Mouse (Mus musculus) retina, postnatal 1 day (tissue): ENCODE data around the gene Slc35d2.
"Not testable (repeated sequence)": the region's sequence is repeated elsewhere in the genome, so short reads cannot be mapped to it uniquely, and the experiment has no call there.

ENCODE experiments used
- DNase-seq: peaks from one replicate; pipeline ENCODE4 v3.0.0-alpha.2; 2012

Gene Slc35d2

DNA sequence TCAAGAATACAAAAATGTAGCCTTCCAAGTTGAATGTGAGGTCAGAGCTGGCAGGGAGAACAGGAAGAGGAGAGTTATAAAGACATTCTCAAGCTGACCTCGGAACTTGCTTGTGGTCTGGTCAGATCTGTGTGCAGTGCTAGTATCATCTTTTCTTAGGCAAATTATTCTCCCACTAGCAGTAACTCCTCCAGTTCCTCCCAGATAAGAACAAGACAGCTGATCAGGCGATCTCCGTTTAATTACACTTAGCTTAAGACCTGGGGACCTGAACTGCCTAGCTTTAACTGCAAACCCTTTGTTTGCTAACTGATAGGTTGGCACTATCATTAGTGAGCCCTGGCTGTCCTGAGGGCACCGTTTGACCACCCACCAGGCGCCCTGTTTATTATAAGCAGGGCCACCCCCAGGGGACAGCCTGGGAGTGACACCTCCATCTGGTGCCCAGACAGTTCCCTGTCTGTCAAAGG, 20.8 kb downstream of the Slc35d2 start:
- DNase-seq = peak; percentile 69

DNA sequence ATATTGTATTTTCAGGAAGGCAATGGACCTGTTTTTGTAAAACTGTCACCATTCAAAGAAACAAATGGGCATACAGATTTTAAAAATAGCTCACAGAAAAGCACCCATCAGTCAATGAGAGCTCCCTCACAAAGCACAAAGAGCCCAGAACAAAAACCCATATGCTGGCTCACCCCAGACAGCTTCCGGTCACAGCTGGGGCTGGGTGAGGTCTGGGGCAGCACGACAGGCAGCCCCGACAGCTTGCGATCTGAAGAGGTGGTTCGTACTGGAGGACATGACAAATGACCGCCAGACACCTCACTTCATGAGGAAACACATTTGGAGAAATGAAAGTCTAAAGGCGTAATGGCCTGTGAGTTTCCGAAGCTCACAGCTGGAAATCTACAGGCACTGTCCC, 21.6 kb downstream of the Slc35d2 start:
- peak; percentile 45 for DNase-seq

DNA sequence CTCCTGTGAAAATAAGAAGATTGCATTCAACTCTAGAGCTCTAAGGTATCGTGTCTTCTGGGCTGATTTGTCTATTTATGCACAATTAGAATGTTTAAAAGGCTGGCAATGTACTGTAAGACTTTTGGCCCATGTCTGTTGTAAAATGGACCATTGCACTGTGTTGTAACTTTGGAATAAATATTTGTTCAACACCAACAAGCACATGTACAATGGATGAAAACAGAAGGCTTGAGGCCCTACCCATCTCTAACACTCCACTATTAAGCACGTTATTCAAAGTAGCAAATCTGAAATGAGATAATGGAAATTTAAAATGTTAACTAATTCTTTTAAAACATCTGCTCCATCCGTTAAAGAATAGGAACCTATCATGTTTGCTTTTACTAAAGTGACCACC, 22.1 kb downstream of the Slc35d2 start:
- no peak for DNase-seq

DNA sequence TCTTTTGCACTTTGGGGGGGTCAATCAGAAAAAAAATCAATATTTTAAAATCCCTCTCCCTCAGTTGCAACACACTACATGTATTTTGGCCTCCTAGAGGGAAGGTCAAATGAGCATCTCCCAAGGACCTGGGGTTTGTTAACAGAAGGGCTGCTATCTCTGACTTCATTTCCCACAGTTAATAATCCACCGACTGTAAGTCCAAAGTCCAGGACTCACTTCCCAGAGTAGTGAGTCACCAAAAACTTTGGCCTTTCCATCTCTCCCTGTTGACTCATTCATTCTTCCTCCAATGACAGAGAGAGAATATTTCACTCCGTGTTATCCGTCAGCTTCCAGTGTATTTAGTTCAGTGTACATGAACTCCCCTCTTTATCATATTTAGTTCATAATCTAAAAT, 23.5 kb downstream of the Slc35d2 start:
- no peak for DNase-seq

DNA sequence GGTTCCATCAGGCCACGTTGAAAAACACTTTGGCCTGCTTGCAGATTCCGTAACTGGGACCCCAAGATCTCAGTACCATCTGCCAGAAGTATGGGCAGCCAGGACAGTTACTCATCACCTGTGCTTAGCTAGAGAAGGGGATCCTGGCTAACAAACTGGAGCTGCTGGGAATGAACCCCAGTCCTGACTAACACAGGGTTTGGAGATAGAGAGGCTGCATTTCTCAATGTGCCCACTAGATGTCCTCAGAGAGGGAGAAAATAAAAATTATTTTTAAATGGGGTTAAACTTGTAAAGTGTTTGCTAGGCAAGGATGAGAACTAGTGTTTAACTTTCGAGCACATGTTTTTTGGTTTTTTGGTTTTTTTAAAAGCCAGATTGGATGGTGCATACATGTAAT, 29.0 kb downstream of the Slc35d2 start:
- peak; percentile 55 for DNase-seq

DNA sequence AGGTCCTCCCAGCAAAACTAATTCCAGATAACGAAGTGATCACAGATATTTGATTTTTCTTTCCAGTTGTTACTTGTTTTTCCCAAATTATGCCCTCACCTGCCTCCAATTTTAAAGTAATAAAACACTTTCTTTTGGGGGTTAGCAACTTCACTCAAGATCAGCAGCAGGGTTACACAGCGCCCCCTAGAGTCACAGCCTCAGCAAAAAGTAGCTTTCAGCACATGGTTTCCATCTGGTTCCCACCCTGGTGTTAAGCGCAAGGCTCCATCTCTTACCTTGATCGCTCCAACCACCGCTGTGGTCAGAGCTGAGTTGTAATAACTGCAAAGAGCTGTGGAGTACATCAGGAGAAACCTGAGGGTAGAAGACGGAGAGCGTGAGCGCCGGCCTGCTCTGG, 30.2 kb downstream of the Slc35d2 start:
- peak; percentile 55 for DNase-seq

DNA sequence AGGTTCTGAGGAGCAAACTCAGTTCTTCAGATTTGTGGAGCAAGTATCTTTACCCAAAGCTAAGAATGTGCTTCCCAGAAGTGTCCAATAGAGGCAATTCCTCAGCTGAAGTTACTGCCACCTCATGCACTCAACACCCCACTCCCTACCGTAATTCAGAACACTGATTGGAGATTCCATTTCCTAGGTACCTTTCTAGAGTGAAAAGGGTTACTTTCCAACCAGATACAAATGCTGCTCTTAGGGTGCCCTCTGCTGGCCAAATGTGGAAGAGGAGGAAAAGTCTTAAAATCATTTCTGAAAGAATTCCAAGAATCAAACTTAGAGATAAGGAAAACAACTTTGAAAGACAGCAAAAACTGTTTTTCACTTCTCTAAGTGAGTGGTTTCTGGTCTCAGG, 35.8 kb downstream of the Slc35d2 start:
- peak; percentile 80 for DNase-seq

DNA sequence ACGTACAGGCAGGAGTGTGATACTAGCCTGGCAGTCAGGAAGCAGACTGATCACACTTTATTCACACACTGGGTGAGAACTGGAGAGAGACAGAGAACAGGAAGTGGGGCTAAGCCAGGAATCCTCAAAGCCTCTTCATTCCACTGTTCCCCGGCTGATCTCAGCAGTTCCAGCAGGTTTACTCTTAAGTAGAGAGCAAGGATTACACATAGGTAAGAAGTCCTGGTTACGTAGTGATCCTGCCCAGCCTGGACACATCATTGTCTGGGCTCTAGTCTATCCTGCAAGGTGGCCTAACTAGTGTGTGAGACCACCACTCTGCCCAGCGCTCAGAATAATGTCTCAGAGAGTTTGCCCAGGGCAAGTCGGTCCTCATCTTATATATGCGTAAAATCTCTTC, 36.4 kb downstream of the Slc35d2 start:
- no peak for DNase-seq

DNA sequence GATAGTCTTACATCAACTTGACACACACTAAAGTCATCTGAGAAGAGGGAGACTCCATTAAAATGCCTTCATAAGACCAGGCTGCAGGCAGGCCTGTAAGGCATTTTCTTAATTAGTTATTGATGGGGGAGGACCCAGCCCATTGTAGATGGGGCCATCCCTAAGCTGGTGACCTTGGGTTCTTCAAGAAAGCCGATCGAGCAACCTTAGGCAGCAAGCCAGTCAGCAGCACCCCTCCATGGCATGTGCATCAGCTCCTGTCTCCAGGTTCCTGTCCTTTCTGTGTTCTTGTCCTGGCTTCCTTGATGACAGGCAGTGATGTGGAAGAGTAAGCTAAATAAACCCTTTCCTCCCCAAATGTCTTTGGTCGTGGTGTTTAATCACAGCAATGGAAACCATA, 37.0 kb downstream of the Slc35d2 start:
- DNase-seq = no peak

DNA sequence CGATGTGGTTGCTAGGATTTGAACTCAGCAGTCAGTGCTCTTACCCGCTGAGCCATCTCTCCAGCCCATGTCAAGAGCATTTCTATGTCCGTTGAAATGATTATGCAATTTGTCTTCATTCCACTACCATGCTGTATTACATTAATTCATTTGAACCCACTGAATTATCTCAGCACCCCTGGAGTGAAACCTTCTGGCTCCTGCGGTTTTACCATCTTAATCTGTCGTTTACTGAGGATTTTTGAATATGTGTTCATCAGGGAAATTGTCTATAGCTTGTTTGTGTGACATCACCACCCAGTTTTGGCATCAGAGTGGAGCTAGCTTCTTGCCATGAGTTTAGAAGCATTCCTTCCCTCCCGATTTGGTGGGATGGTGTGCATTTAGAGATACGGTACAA, 38.2 kb downstream of the Slc35d2 start:
- no peak for DNase-seq

DNA sequence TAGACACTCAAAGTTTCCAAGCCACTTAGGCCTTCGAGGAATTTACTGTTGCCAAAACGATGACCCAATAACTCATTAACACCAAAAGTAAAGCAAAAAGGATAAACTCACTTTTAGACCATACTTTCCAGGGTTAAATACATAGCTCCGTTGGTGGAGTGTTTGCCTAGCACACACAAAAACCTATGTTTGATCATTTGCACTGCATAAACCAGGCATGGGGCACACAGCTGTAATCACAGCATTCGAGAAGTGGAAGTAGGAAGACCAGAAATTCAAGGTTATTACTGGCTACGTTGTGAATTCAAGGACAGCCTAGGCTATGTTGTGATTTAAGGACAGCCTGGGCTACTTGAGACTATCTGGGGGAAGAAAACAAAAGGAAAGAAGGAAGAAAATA, 38.9 kb downstream of the Slc35d2 start:
- no peak for DNase-seq

DNA sequence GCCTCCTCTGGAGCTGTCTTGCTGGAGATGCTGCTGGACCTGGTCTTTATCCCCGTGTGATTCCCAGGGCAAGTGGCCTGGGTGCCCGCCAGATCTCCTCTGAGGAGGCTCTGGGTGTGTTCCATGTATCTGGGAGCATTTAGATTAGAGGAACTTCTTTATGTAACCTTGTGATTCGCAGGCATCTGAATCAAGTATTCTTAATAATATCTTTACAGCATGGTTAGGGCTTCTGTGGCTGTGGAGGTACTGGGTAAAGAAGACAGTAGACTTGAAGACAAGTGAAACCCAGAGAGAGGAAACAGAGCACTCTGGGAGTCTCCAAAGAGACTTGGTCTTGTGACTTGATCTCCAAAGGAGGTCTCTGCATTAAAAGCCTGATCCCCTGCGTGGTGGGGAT, 40.0 kb downstream of the Slc35d2 start, which contains the start of gene Hsd17b3:
Gene Hsd17b3, minus strand, starts transcription at position 101 of the 400 bp plus-strand sequence.
- no peak for DNase-seq

DNA sequence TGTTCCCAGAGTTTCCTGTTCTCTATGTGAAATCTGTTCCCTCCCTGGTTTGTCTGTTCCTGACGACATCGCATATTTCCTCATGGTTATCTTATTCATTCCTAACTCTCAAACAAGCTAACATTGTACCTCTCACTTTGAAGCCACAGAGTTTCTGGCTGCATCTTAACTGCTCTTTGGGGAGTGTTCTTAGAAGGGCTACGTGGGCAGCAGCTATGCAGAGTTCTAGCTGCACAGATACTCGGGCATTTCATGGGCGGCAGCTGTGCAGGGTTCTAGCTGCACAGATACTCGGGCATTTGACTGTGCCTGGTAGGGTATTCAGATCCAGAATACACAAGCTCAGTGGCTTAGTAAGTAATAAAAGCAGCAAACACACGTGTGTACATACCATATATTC, 41.1 kb downstream of the Slc35d2 start:
- DNase-seq = no peak

DNA sequence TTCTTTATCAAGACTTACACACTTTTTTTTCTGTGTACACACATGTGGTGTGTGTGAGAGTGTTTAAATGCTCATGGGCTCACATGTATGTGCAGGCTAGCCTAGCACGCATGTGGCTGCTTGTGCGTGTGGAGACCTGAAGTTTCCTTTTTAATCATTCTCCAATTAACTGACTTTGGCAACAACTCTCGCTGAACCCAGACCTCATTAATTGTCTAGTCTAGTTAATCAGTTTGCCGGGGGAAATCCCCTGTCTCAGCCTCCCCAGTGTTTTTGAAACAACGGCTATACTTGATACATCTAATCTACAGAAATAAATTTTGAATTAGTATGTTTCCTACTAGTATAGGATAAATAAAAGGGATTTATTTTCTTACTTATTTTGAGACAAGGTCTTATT, 43.1 kb downstream of the Slc35d2 start:
- DNase-seq = no peak

DNA sequence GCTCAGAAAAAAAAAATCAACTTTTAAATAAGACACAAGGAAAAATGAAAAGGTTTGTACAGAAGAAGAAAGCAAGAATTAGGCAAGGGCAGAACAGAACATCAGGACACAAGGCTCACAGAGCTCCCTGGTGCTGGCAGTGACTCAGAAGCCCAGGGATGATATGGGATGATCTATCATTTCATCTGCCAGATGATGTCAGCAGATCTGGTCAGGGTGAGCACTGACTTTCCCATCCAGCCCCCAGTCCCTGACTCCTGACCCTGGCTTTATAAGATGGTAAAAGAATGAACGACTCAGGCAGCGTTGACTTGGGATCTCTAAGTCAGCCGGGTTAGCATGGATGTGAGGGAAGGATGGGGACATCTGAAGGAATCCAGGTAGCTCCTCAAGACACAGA, 45.8 kb downstream of the Slc35d2 start:
- DNase-seq = no peak

DNA sequence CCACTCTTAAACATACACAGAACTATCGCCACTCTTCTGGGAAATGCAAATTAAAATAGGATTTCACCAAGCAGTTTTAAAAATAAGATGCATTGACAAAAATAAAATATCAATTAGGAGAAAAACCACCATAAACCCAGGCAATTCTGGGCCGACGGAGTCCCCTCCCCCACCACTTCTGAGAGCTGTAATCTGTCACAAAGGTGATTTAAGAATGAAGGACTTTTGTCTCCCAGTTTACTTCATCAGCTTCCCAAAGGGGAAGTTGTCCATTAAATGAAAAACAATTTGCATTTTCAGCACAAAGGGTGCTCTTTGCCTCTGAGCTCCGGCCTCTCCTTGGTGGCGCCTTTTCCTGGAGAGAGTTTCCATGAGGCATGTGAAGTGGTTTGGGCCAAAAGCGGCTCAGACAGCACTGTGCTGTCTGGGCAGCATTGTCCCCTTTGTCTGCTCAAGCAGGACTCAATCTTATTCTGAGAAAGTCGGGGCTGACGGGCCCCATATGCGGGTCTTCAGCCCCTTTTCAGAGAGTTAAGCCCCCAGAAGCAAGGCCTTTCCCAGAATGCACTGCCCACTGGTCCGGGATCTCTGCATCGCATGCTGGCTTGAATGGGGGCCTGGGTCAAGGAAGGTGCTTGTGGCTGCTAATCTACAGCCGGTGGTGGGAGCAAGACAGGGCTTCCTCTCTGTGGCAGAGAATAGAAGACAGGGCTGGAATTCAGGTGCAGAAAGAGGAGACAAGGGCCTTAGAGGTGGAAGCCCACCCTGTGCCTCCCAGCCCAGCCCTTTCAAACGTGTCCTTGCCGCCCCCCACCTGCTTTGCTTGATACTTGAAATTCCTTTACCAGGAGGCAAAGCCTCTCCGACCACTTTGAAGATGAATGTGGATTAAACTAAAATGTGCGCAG, 47.9 kb downstream of the Slc35d2 start:
- DNase-seq = peak; percentile 23

DNA sequence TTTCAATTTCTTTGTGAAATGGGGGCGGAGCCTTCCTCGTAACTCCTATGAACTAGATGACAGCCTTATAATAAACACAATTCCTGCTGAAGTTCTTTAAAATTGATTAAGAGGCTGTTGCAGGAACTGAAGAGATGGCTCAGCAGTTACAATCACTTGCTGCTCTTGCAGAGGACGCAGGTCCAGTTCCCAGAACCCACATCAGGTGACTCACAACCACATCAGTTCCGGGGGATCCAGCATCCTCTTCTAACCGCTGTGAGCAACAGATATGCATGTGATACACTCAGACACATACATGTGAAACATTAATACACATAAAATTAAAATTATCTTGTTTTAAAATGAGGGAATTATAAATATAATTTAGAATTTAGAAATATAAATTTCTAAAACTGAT, 51.6 kb downstream of the Slc35d2 start:
- no peak for DNase-seq

DNA sequence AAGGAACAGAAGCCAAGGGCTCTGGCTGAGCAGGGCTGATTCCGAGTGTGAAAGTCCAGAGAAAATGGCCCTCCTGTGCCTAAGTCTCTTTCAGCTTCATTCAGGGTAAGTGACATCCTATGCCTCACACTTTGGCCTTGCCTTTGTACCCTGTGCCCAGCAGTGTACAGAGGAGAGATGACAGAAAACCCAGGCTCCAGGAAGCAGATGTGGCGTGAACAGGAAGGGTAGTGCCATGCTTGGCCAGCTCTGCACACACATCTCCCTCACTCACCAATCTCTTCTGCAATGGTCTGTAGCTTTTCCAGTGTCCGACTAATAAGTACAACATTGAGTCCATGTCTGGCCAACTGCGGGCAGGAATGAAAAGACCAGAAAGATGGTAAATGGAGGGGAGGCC, 53.1 kb downstream of the Slc35d2 start:
- DNase-seq = no peak

DNA sequence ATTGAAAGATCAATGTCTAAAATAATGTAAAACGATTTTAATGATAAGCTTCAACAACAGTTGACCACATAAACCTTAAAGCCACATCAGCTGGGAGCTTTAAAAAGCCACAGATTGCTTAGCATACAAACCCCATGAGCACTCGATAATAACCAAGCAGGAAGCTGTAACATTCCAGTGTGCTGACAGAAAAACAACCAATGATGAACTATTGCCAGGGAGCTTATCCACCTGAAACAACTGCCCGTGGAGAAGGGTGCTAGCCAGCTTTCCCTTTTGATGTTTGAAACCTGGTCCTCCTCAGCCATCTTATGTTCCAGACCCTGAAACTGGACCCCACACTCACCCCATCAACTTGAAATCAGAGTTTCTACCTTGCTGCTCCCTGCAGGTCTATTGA, 62.5 kb downstream of the Slc35d2 start:
- DNase-seq = no peak

DNA sequence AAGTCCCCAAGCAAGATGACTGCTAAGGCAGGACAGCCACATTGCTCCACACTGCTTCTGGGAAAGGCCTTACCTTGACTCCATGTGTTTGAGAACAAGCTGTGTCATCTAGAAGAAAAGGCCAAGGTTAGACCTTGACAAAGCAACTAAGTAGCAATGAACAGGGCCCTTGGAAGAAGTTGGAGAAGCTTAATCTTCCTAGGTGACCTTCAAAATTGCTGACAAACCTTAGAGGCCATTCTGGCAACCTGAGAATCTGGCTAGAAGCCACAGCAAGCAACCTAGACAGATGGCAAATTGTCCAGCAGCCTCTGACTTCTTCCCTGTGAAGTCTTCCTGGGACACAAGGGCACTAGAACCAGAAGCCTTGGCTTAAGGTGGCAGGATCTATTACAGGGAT, 64.9 kb downstream of the Slc35d2 start:
- DNase-seq = no peak

DNA sequence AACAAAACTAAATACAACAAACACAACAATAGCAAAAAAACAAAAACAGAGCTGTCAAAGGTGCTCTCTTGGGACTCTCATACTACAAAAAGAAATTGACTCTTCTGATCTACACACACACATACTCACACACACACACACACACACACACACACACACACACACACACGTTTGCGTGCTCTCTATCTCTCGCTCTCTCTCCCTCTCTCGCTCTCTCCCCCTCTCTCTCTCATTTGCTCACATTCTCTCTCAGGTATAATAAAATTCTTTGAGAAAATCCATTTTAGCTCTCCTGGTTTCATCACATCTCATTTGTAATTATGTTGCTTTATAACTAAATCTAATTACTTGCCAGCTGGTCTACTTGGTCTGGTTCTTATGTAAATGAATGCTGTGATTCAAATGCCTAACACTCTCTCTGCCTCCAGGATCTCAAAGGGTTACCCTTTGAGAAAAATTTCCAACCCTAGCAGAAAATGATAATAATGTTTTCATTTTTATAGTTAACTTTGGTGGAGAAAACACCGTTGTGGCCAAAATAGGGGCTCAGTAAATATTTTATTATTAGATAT, 68.1 kb downstream of the Slc35d2 start:
- no peak for DNase-seq

DNA sequence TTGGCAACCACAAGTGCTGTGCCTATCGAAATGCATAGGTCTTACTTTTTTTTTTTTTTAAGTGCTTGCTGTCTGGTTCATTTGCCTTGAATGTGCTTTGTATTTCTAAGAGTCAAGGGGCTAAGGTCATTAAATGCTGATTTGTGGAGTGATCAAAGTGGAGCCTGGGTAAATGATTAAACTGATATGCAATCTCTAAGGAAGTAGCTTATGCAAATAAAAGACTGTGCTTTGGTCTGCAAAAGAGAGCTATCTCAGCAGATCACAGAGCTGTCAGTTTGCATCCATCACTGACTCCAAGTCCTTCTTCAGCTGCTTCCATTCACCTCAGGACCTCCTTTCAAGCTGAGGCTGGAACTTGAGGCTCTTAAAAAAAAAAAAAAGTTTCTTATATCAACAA, 75.2 kb downstream of the Slc35d2 start:
- peak; percentile 20 for DNase-seq

DNA sequence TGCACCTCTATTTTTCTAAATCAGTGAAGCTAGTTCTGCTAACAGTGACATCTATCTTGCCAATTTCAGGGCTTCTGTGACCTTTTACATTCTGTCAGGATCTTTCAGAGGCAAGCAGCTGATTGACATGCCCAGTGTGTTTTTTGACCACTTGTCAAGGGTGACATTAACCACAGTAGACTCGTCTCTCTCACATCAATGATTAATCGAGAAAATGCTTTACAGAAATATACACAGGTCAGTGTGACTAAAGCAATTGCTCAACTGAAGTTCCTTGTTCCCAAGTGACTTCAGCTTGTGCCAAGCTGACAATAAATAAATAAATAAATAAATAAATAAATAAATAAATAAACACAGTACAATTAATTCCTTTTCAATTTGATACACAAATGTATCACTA, 76.9 kb downstream of the Slc35d2 start:
- not testable (repeated sequence) for DNase-seq

DNA sequence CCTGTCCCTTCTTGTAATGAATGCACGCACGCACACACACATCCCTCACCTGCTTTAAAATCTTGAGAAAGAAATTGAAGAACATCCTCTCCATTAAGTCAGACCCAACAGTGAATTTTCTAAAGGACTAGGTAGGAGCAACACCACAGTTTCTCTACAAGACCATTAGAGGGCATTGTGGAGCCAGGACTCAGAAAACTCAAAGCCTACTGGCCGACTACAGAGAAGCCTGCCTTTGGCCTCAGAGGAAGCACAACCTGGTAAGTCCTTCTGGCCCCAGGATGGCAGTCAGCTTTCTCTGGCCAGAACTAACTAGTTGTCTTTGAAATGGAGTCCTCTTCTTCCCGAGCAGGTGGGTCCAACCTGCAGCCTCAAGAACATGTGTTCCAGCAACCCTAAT, 78.3 kb downstream of the Slc35d2 start:
- DNase-seq = peak; percentile 20

DNA sequence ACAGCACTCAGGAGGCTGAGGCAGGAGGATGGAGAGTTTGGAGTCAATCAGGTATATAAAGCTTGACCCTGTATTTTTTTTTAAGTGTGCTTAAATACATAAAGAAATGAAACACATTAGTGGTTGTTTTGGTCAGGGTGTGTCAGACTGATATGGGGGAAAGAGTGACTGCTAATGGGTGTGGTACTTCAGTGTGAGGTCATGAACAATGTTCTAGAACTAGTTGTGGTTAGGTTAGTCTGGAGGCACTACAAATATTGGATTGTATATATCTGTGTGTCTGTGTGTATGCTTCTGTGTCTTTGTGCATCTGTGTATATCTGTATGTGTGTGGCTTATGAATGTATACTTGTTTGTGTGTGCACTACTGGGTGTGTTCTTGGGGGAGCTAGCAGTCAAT, 79.6 kb downstream of the Slc35d2 start:
- no peak for DNase-seq
